Mouse (Mus musculus): ENCODE results near the gene Olfr275. TPM values are rescaled to one million over a fixed set of nuclear protein-coding genes. Genes with fewer than 3 reads are reported as not detected.

Gene Olfr275
- polyA plus RNA-seq (2012; rRNA removed), result not detected in 2 replicates

GRCm38 (mm10) chr4:52814304-52814703, at the start of gene Olfr275:
Gene Olfr275 (plus strand): TSS chr4:52814604.

GRCm38 (mm10) chr4:52859136-52859535, 44.7 kb downstream of the Olfr275 start, which contains the start of gene Olfr273:
Gene Olfr273 (minus strand): TSS chr4:52859236.

Other genes starting within 250 kb of the Olfr275 start
- not detected in 2 replicates for gene Toporsl, start 218.3 kb upstream of the Olfr275 start, polyA plus RNA-seq (2012; rRNA removed)
- gene Olfr273, start 44.6 kb downstream of the Olfr275 start, polyA plus RNA-seq (2012; rRNA removed), result not detected in 2 replicates
- gene Olfr272, start 104.6 kb downstream of the Olfr275 start, polyA plus RNA-seq (2012; rRNA removed), result 0.03 TPM in 1 of 2 replicates, not detected in the other
- gene Olfr270, start 149.9 kb downstream of the Olfr275 start, polyA plus RNA-seq (2012; rRNA removed), result not detected in 2 replicates
- not detected in 2 replicates for gene Nipsnap3a, start 174.7 kb downstream of the Olfr275 start, polyA plus RNA-seq (2012; rRNA removed)
- 20.6 and 27.8 TPM in 2 replicates for gene Nipsnap3b, start 197.3 kb downstream of the Olfr275 start, polyA plus RNA-seq (2012; rRNA removed)

All from liver, embryonic 18 days (tissue).